Mouse (Mus musculus): ENCODE results near the gene Elof1.

DNA sequence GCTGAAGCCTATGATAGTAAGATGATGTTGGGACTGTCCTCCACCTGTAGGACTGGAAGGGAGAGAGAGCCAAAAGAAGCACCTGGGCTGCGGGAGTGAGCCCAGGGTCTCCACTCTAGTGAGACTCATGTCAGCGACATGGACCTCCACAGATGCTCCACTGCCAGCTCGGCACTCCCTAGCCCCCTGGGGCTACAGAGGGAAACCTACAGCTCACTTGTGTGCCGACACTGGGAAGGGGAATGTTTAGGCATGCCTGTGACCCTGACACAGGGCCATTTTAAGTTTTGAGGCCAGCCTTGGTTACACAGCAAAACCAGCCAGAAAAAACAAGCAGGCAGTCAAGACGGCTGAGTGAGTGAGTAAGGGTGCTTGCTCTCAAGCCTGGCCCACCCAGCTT lies 49.8 kb downstream of the Elof1 start:
- TF ChIP-seq CTCF (IDR thresholded peaks at IDR 0.05; ENCODE audit: low read depth, low read length) (no peak), POLR2AphosphoS5 (IDR thresholded peaks at IDR 0.05; ENCODE audit: insufficient replicate concordance, low read depth, low read length) (no peak)

Measured in G1E (cell line).